Mouse (Mus musculus) intestine, embryonic 15.5 days (tissue): ENCODE data around the gene Usf1. TPM values are rescaled to one million over a fixed set of nuclear protein-coding genes. Genes with fewer than 3 reads are reported as not detected.
A peak's percentile ranks its signal among the peaks of the same experiment; 100 is the strongest.

Experiments
- ATAC-seq: fragments of 200-750 bp; cut with Nextera tagmentation; 2 replicates; pipeline ENCODE4 v1.8.0; 2017; ENCODE audit warnings: moderate TSS enrichment, moderate library complexity
- H3K27ac ChIP-seq: fragments of 300-500 bp; sonication (generic); 2 replicates; pipeline ENCODE4 v1.5.1; 2015; ENCODE audit warnings: mild to moderate bottlenecking, inconsistent platforms
- H3K27me3 ChIP-seq: fragments of 300-500 bp; sonication (generic); replicated peaks from 2 replicates; pipeline ENCODE4 v1.6.1; 2015; ENCODE audit warnings: inconsistent platforms
- H3K36me3 ChIP-seq: fragments of 300-500 bp; sonication (generic); 2 replicates; pipeline ENCODE4 v1.6.1; 2015; ENCODE audit warnings: inconsistent platforms
- H3K4me1 ChIP-seq: fragments of 300-500 bp; sonication (generic); replicated peaks from 2 replicates; pipeline ENCODE4 v1.6.1; 2015; ENCODE audit warnings: inconsistent platforms
- H3K4me2 ChIP-seq: fragments of 300-500 bp; sonication (generic); replicated peaks from 2 replicates; pipeline ENCODE4 v1.6.1; 2015; ENCODE audit warnings: mild to moderate bottlenecking, inconsistent platforms
- H3K4me3 ChIP-seq: fragments of 300-500 bp; sonication (generic); replicated peaks from 2 replicates; pipeline ENCODE4 v1.5.1; 2015; ENCODE audit warnings: inconsistent platforms
- H3K9ac ChIP-seq: fragments of 300-500 bp; sonication (generic); 2 replicates; pipeline ENCODE4 v1.6.1; 2015; ENCODE audit warnings: inconsistent platforms
- H3K9me3 ChIP-seq: fragments of 300-500 bp; sonication (generic); 2 replicates; pipeline ENCODE4 v1.6.1; 2016; ENCODE audit warnings: inconsistent platforms
- WGBS: fragments of 180-500 bp; shearing (Covaris S2); methylation state at CpG from one replicate; pipeline ENCODE4 v1.1.7; 2015; 5-methylcytosine and 5-hydroxymethylcytosine counted together
- polyA plus RNA-seq: library from polyadenylated mRNA; unstranded; fragments of >200 nt; fragmentation: Nextera tagmentation; extraction: Ambion mirVana; gene quantifications from 2 replicates; pipeline ENCODE4 v1.2.1, GENCODE M21; 2015

The Usf1 gene
- polyA plus RNA-seq, 1 experiment from 2014 or later = 62.5 TPM

GRCm38 (mm10) chr1:171387099-171387498 lies 24.0 kb upstream of the Usf1 start:
- Histone ChIP-seq H3K9me3 (no peaks in the 10 kb centered on the region), H3K27me3 (no peaks in the 10 kb centered on the region), H3K4me3 (no peak overlapping the region), H3K36me3 (no peaks in the 10 kb centered on the region), H3K4me1 (no peaks in the 10 kb centered on the region), H3K9ac (no peak overlapping the region), H3K27ac (no peak overlapping the region), H3K4me2 (no peak overlapping the region)
- no peak for ATAC-seq
- WGBS = 26% methylated on average over 6 of the region's 6 CpGs

- Histone ChIP-seq H3K9ac (no peak within 1 kb of the TSS), H3K9me3 (no peaks in the 10 kb centered on the region), H3K27me3 (no peaks in the 10 kb centered on the region), H3K4me3 (no peak within 1 kb of the TSS), H3K4me2 (no peak within 1 kb of the TSS), H3K4me1 (no peaks in the 10 kb centered on the region), H3K27ac (0 out of 2 replicates have a peak within 1 kb of the TSS, but pooled peaks have one; percentile 27), H3K36me3 (no peaks in the 10 kb centered on the region)
- WGBS = 81% methylated on average over 15 of the region's 15 CpGs
- ATAC-seq = 0 out of 2 replicates have a peak, but pooled peaks have one; percentile 6
Observed at GRCm38 (mm10) chr1:171388376-171389102, 22.6 kb upstream of the Usf1 start, which contains the start of gene Arhgap30. Gene Arhgap30, plus strand, starts transcription at chr1:171388954.

GRCm38 (mm10) chr1:171390101-171390500 lies 21.0 kb upstream of the Usf1 start:
- Histone ChIP-seq H3K27ac (0 out of 2 replicates have a peak overlapping the region, but pooled peaks have one; percentile 27), H3K9ac (no peak overlapping the region), H3K9me3 (no peaks in the 10 kb centered on the region), H3K4me1 (no peaks in the 10 kb centered on the region), H3K36me3 (no peaks in the 10 kb centered on the region), H3K4me2 (no peak overlapping the region), H3K4me3 (no peak overlapping the region), H3K27me3 (no peaks in the 10 kb centered on the region)
- WGBS = 68% methylated on average over 4 of the region's 4 CpGs
- peak; percentile 55; the same call in 1 of the 2 replicates for ATAC-seq

- Histone ChIP-seq H3K4me1 (no peaks in the 10 kb centered on the region), H3K27me3 (no peaks in the 10 kb centered on the region), H3K9ac (no peak overlapping the region), H3K27ac (no peak overlapping the region), H3K9me3 (no peaks in the 10 kb centered on the region), H3K4me3 (no peak overlapping the region), H3K36me3 (no peaks in the 10 kb centered on the region), H3K4me2 (no peak overlapping the region)
- WGBS = 82% methylated on average over 4 of the region's 4 CpGs
- no peak for ATAC-seq
Observed at GRCm38 (mm10) chr1:171401821-171402220, 9.3 kb upstream of the Usf1 start.

- H3K9ac ChIP-seq = no peak overlapping the region
- H3K9me3 ChIP-seq = no peaks in the 10 kb centered on the region
- no peak overlapping the region for H3K27ac ChIP-seq
- no peak overlapping the region for H3K4me2 ChIP-seq
- ATAC-seq = no peak
- no peaks in the 10 kb centered on the region for H3K4me1 ChIP-seq
- no peaks in the 10 kb centered on the region for H3K36me3 ChIP-seq
- 83% methylated on average over 9 of the region's 9 CpGs for WGBS
- no peaks in the 10 kb centered on the region for H3K27me3 ChIP-seq
- no peak overlapping the region for H3K4me3 ChIP-seq
Observed at GRCm38 (mm10) chr1:171402991-171403390, 8.1 kb upstream of the Usf1 start.

GRCm38 (mm10) chr1:171407263-171407662 lies 3.9 kb upstream of the Usf1 start:
- no peak overlapping the region for H3K4me2 ChIP-seq
- H3K27me3 ChIP-seq = 0 out of 2 replicates have a peak, but pooled peaks cover 4% of the 10 kb centered on the region
- no peaks in the 10 kb centered on the region for H3K4me1 ChIP-seq
- H3K9ac ChIP-seq = no peak overlapping the region
- ATAC-seq = no peak
- no peaks in the 10 kb centered on the region for H3K9me3 ChIP-seq
- 81% methylated on average over 4 of the region's 5 CpGs for WGBS
- no peaks in the 10 kb centered on the region for H3K36me3 ChIP-seq
- H3K27ac ChIP-seq = no peak overlapping the region
- H3K4me3 ChIP-seq = no peak overlapping the region

- H3K4me2 ChIP-seq = no peak overlapping the region
- no peak overlapping the region for H3K27ac ChIP-seq
- H3K27me3 ChIP-seq = 0 out of 2 replicates have a peak, but pooled peaks cover 4% of the 10 kb centered on the region
- 0 out of 2 replicates have a peak, but pooled peaks cover under 1% of the 10 kb centered on the region for H3K36me3 ChIP-seq
- no peak overlapping the region for H3K9ac ChIP-seq
- H3K9me3 ChIP-seq = no peaks in the 10 kb centered on the region
- WGBS = 96% methylated on average over 1 of the region's 1 CpGs
- H3K4me1 ChIP-seq = 0 out of 2 replicates have a peak, but pooled peaks cover 12% of the 10 kb centered on the region
- H3K4me3 ChIP-seq = no peak overlapping the region
- ATAC-seq = no peak
Observed at GRCm38 (mm10) chr1:171410231-171410630, 882 bp upstream of the Usf1 start.

- peak; percentile 83 for ATAC-seq
- H3K27ac ChIP-seq = peak overlapping the region; percentile 91
- H3K36me3 ChIP-seq = 0 out of 2 replicates have a peak, but pooled peaks cover 10% of the 10 kb centered on the region
- no peaks in the 10 kb centered on the region for H3K9me3 ChIP-seq
- 0 out of 2 replicates have a peak, but pooled peaks cover 12% of the 10 kb centered on the region for H3K4me1 ChIP-seq
- peak overlapping the region; percentile 53 for H3K4me2 ChIP-seq
- peak overlapping the region; percentile 93 for H3K9ac ChIP-seq
- 0 out of 2 replicates have a peak, but pooled peaks cover 4% of the 10 kb centered on the region for H3K27me3 ChIP-seq
- WGBS = 0% methylated on average over 35 of the region's 39 CpGs
- peak overlapping the region; percentile 98 for H3K4me3 ChIP-seq
Observed at GRCm38 (mm10) chr1:171411492-171411941, 404 bp downstream of the Usf1 start.

GRCm38 (mm10) chr1:171412001-171412441 lies 908 bp downstream of the Usf1 start:
- peak overlapping the region; percentile 98 for H3K4me3 ChIP-seq
- H3K9ac ChIP-seq = peak overlapping the region; percentile 93
- H3K4me2 ChIP-seq = peak overlapping the region; percentile 53
- no peaks in the 10 kb centered on the region for H3K9me3 ChIP-seq
- 0 out of 2 replicates have a peak, but pooled peaks cover 4% of the 10 kb centered on the region for H3K27me3 ChIP-seq
- H3K27ac ChIP-seq = peak overlapping the region; percentile 91
- peak; percentile 56 for ATAC-seq
- under 1% methylated on average over 20 of the region's 20 CpGs for WGBS
- 0 out of 2 replicates have a peak, but pooled peaks cover 12% of the 10 kb centered on the region for H3K4me1 ChIP-seq
- 0 out of 2 replicates have a peak, but pooled peaks cover 10% of the 10 kb centered on the region for H3K36me3 ChIP-seq

- ATAC-seq = no peak
- no peaks in the 10 kb centered on the region for H3K9me3 ChIP-seq
- WGBS = 25% methylated on average over 3 of the region's 3 CpGs
- H3K36me3 ChIP-seq = 0 out of 2 replicates have a peak, but pooled peaks cover 10% of the 10 kb centered on the region
- 0 out of 2 replicates have a peak, but pooled peaks cover 12% of the 10 kb centered on the region for H3K4me1 ChIP-seq
- 0 out of 2 replicates have a peak, but pooled peaks cover 4% of the 10 kb centered on the region for H3K27me3 ChIP-seq
- peak overlapping the region; percentile 93; the same call in 1 of the 2 replicates for H3K9ac ChIP-seq
- H3K4me2 ChIP-seq = peak overlapping the region; percentile 53
- H3K4me3 ChIP-seq = peak overlapping the region; percentile 98
- H3K27ac ChIP-seq = no peak overlapping the region
Observed at GRCm38 (mm10) chr1:171412446-171412845, 1.3 kb downstream of the Usf1 start.

- peaks cover 16% of the 10 kb centered on the region; the same call in 1 of the 2 replicates for H3K36me3 ChIP-seq
- 0 out of 2 replicates have a peak, but pooled peaks cover 12% of the 10 kb centered on the region for H3K4me1 ChIP-seq
- H3K27me3 ChIP-seq = 0 out of 2 replicates have a peak, but pooled peaks cover 4% of the 10 kb centered on the region
- WGBS = 82% methylated on average over 8 of the region's 8 CpGs
- no peak overlapping the region for H3K4me3 ChIP-seq
- no peaks in the 10 kb centered on the region for H3K9me3 ChIP-seq
- ATAC-seq = no peak
- H3K9ac ChIP-seq = no peak overlapping the region
- no peak overlapping the region for H3K27ac ChIP-seq
- no peak overlapping the region for H3K4me2 ChIP-seq
Observed at GRCm38 (mm10) chr1:171413608-171414007, 2.5 kb downstream of the Usf1 start.

- 89% methylated on average over 5 of the region's 5 CpGs for WGBS
- Histone ChIP-seq H3K4me1 (0 out of 2 replicates have a peak, but pooled peaks cover 3% of the 10 kb centered on the region), H3K4me2 (no peak within 1 kb of the TSS), H3K27ac (no peak within 1 kb of the TSS), H3K4me3 (no peak within 1 kb of the TSS), H3K36me3 (peaks cover 19% of the 10 kb centered on the region), H3K9me3 (no peaks in the 10 kb centered on the region), H3K9ac (no peak within 1 kb of the TSS), H3K27me3 (no peaks in the 10 kb centered on the region)
- no peak for ATAC-seq
Observed at GRCm38 (mm10) chr1:171418660-171419059, 7.5 kb downstream of the Usf1 start, which contains the start of gene Tstd1. Gene Tstd1, plus strand, starts transcription at chr1:171418872.
